Mouse (Mus musculus) lung, postnatal 14 days (tissue): ENCODE results near the gene H2-D1.
"Not testable (repeated sequence)": the region's sequence is repeated elsewhere in the genome, so short reads cannot be mapped to it uniquely, and the experiment has no call there.

Experiments used
- DNase-seq: peaks from one replicate; pipeline ENCODE4 v3.0.0; 2021

Gene H2-D1

DNA sequence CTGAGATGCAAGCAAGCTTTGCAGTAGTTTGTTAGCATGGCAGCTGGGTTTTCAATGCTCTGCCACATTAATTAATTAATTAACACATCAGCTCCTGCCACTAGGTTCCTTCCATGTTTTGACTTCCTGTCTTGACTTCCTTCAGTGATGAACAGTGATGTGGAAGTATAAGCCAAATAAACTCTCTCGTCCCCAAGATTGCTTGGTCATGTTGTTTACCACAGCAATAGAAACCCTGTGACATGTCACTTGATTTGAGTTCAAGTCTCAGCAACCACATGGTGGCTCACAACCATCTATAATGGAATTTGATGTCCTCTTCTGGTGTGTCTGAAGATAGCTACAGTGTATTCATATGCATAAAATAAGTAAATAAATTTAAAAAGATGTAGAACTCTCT, 5.2 kb upstream of the H2-D1 start:
- no peak for DNase-seq

DNA sequence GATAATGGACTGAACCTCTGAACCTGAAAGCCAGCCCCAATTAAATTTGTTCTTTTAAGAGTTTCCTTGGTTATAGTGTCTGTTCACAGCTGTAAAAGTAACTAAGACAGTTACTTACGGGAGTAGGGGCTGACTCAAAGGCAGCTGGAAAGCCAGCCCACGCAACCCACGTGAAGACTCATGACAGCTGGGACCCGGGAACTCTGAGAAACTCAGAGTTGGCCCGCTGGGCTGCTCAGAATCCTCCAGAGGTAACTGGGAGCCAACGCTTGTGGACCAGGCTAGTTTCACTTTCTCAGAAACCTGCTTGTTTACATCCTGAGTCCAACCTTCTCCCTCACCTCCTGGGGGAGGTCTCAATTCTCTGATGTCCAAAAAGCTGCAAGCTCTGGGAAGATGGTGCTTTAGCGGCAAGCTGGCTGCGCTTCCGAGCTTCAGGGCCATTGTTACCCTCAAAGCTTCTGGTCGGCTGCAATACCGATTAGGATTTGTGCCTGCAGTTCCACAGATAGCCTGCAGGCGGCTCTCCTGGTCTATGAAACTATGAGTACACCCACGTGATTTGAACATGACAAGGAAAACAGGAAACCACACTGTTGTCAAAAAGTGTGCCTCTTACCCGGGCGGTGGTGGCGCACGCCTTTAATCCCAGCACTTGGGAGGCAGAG, 4.6 kb upstream of the H2-D1 start:
- DNase-seq = peak; percentile 97

DNA sequence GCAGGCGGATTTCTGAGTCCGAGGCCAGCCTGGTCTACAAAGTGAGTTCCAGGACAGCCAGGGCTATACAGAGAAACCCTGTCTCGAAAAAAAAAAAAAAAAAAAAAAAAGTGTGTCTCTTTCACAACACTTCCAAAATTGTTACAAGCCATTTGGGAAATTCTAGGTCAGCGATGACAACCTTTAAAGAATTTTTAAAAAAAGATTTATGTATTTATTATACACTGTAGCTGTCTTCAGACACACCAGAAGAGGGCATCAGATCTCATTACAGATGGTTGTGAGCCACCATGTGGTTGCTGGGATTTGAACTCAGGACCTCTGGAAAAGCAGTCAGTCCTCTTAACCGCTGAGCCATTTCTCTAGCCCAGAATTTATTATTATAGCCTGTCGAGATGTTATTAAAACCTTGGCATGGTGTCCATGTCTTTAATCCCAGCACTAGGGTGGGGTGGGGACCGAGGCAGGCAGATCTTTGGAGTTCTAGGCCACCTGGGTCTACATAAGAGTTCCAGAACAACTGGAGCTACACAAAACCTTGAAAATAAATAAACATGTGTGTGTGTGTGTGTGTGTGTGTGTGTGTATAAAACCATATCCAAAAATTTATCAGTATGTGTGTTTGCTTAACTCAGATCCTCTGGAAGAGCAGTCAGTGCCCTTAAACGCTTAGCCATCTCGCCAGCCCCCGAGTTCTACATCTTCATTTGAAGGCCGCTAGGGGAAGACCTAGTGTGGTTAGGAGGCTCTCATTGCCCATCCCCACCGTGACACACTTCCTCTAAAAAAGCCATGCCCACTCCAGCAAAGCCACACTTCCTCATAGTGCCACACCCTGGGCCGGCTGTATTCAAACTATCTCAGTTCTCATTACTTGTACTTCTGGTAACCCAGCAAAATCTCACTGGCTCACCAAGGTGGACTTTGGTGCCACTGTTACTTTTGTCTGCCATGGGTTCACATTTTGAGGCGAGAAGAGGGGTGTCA, 3.7 kb upstream of the H2-D1 start:
- peak; percentile 68 for DNase-seq

DNA sequence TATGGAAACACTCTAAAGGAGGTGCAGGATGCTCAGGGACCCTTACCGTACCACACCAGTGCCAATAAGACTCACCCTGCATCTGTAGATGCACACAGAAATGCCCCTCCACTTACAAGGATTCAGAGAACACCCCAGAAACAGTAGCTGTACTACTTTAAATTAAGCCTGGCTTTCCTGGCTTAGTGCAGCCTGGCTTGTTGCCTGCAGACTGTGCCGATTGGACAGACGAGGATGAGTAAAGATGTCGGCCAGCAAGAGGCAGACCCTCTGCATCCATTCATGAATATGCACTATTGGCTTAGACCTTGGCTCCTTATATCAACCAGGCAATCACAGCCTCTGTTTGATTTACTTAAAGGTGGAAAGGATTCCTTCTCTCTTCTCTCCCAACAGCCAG, 2.9 kb upstream of the H2-D1 start:
- no peak for DNase-seq

DNA sequence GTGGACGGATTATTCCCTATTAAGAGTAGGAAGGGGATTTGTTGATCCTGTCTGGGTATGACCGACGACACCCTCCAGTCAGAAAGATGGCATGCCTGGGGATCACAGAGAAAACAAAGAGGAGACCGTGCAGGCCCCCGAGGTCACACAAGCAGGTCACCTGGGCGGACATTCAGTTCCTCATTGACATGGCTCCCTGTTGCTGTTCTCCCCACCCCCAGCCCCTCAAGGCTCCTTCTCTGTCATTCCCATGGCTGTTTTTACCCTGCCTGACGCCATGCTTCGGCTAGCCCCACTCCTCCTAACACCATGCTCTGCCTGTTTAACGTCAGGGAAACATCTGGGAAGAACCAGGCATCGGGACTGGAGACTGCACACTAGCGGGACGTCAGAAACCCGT, 879 bp upstream of the H2-D1 start:
- DNase-seq = no peak

DNA sequence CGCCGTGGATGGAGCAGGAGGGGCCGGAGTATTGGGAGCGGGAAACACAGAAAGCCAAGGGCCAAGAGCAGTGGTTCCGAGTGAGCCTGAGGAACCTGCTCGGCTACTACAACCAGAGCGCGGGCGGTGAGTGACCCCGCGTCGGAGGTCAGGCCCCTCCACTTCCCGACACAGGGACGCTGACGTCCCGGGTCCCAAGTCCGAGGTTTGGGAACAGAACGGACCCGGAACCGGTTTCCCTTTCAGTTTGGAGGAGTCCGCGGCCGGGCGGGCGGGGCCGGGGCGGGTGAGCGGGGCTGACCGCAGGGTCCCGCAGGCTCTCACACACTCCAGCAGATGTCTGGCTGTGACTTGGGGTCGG, 973 bp downstream of the H2-D1 start:
- no peak for DNase-seq

DNA sequence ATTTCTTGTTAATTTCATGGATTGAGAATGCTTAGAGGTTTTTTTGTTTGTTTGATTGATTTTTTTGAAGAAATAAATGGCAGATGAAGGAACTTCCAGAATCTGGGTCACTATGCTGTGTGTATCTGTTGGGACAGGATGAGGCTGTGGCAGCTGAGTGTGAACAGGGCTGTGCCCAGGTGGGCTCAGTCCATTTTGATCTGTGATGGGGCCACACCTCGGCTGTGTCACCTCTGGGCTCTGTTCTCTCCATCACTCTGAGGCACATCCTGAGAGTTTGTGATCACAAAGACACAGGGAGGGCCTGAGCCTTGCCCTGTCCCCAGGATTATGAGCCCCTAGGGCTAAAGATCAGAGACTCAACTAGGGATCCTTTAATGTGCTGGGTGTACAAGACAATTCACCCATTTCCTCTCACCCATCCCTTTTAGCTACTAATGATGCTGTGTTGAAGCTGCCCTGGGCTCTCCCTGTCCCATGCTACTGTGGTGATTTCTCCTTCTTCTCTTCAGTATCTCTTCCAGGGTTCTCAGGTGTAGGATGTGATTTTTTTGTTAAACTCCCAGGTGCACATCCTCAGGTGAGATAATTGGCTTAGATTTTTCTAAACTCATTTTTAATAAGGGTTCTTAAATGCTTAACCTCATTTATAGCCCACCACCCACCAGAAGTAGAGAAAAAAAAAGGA, 5.0 kb downstream of the H2-D1 start:
- DNase-seq = no peak

DNA sequence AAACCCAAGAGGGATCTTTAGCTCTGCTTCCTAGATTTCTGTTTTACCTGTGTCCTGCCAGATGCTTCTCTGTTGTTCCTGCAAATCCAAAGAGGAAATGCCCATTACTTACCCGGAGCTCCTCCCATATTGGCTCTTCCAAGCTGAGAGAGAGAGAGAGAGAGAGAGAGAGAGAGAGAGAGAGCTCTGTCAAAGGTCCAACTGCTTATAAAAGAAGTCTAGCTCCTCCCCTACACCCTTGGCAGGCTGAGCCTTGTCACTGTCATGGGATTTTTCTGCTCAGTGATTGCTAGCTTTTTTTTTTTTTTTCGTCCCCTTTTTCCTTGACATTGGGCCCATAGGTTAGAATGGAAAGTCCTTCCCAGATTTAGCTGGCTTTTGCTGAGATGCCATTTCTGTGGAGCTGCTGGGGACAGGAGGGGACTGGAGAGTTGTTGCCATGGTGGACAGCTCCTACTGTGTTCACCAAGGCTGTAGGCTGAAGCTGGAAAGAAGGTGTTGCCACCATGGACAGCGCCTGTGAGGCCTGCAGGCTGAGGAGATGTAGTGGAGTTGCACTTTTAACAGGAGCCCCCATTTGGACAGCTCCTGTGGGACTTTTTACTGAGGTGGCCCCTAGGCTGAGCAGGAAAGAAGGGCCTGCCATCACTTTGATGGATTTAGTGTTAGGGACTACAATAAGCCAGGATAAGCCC, 7.3 kb downstream of the H2-D1 start:
- DNase-seq = peak; percentile 58

DNA sequence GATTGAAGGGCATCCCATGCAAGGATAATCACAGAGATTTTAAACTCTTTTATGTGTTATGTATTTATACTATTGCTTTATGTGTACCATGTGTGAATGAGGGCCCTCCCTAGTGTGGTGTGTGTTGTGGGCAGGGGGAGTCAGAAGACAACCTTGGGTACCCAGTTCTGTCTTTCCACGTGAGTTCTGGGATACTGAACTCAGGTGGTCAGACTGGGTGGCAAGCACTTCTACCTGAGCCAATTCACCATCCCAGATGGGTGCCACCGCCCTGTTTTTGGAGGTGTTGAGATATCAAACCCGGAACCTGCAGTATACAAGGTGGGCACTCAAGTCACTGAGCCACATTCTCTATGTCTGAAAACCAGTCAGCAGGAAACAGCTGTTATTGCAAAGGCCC, 9.7 kb downstream of the H2-D1 start:
- DNase-seq = no peak

DNA sequence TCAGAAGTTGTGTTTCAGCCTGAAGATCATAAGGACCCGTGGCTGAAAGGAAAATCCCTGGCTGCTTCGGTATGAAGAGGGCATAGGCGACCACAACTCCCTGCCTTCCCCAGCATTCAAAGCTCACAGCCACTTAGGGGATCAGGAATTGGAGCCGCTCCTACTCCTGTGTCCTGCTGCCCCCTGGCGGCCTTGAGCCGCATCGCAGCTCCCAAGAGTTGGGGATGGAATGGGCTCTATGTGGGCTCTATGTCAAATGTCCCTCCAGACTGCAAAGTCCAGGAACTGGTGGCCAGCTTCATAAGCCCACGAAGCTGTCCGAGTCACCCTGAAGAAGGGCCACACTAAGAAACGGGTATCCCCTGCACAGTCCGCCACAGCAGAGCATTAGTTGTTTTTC, 12.2 kb downstream of the H2-D1 start:
- peak; percentile 95 for DNase-seq

DNA sequence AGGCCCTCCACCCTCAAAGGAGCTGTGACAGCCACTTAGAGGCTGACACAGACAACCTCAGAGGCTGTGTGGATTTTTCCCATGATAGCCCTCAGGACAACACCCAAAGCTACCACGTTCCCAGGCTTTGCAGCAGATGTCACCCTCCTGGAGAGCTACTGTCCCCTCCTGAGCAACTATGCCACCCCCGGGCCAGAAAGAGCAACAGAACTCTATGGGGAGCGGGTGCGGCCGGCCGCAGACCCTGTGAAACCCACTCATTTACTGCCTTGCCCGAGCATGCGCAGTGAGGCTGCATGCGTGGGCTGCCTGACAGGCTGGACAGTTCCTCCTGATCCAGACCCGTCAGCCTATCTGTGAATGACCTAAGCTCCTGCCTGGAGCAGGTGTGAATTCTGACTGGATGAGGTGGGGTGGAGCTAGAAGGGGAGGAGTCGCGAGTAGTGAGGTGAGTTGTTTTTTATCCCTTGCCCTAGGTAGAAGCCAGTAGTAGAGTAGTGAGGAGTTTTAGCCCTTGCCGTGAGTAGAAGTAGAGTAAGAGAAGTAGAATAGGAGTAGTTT, 13.9 kb downstream of the H2-D1 start:
- no peak for DNase-seq

DNA sequence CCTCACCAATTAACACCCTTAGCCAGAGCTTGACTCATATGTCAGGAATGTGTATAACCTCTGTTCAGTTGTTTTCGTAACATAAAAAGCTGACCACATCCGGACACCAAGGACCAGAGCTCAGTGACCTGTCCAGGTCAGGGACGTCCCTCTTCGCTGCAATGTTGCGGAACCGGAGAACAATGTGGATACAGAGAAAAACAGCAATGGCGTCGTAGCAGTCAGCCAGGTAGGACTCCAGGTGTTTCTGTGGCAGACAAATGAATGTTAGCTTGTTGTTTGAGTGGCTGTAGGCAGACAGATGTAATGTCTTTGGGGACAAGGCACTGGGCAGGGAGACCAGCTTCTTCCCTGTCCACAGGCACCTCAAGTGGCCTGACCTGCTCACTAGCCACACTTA, 15.5 kb downstream of the H2-D1 start:
- no peak for DNase-seq

DNA sequence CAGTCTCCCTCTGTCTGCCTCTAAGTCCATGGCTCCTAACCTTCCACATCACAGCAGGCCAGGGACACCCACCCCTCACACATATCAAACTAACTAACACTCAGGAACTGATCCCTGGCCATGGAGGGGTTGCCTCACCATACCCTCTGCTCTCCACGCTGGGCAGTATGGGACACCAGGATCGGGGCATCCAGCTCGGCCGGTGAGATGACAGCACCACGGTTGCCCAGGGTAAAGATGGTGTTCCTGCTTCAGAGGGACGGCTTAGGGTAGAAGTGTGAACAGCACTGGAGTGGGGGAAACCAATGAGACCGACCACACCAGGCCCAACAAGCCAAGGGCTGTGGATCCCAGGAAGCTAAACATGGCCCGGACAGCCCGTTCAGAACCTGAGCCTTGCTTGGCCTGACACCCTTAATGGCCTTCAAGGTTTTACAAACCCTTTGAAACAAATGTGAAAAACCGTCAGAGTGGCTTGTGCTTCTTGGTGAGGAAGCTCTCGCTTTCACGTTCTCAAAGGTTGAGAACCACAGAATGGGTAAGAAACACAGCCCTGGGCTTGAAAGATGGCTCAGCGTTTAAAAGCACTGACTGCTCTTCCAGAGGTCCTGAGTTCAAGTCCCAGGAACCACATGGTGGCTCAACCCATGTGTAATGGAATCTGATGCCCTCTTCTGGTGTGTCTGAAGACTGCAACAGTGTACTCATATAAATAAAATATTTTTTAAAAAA, 16.6 kb downstream of the H2-D1 start:
- DNase-seq = no peak

DNA sequence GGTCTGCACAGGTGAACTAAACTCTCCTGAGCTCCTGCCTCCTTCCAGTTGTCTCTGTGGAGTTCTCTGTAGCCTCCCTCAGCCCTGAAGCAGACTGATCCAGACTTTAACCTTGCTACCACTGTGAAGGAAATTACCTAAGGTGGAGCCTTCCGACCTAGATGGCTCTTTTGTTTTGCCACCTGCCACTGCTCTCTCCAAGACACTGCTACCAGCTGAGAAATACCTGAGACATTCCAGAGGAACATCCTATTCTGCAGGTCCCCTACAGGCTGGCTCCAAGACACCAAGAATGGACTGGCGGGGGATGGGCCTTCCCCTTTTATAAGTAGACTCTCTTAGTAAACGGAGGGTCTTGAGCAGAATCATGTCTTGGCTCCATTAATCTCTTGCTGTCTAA, 17.7 kb downstream of the H2-D1 start:
- DNase-seq = no peak

DNA sequence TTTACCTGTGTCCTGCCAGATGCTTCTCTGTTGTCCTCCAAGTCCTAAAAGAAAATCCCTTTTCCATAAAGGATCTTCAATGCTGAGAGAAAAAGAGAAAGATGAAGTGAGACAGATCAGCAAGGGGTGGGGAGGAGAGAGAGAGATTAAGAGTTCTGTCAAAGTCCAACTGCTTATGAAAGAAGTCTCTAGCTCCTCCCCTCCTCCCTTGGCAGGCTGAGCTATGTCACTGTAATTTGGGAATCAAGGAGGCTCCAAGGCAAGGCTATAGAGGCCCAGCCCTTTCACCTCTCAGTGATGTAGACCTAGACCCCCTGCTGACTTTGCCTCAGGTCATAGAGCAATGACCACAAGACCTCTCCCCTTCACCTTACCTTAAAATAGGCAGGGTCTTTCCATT, 22.9 kb downstream of the H2-D1 start:
- DNase-seq = no peak

DNA sequence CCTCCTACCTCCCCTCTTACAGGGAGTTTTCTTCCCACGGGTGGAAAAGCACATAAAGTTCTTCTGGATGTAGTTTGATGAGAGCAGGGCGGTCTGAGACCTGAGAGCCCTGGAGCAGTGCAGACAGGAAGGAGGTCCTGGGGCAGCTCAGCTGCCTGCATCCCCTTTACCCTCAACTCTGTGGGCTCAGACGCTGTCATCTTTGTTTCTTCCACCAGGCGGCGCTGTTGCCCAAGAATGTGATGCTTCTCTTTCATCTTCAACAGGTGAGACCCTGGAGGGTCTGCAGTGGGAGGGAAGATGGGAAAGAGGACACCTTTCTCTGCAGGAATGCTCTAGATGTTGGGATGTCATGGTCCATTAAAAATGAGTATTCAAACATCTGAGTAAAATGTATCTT, 33.3 kb downstream of the H2-D1 start:
- DNase-seq = peak; percentile 74

DNA sequence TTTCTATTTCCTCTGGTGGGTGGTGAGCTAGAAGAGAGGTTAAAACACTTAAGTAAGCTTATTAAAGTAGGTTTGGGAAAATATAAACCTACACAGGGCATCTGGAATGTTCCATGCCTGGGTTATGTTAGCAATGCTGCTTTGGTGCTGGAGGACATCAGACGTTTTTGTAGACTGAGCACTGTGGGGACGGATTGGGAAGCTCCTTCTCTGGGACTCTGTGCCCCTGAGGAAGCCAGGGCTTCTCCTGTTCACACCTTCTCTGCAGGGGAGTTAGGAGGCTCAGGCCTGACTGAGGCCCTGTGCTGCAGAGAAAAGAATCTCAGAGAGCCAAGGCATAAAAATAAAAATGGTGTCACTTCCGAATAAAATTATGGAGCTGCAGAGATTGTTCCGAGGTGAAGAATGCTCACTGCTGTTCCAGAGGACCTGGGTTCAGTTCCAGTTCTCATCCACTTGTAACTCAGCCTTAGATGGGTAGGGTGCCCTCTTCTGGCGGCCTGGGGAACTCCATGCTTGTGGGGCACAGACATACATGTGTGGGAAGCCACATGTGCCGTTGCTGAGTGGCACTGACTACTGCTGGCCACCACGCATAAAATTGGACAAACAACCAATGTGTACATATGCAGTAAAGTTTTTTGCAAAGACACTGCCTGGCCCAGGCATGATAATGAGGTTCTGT, 37.9 kb downstream of the H2-D1 start:
- not testable (repeated sequence) for DNase-seq

DNA sequence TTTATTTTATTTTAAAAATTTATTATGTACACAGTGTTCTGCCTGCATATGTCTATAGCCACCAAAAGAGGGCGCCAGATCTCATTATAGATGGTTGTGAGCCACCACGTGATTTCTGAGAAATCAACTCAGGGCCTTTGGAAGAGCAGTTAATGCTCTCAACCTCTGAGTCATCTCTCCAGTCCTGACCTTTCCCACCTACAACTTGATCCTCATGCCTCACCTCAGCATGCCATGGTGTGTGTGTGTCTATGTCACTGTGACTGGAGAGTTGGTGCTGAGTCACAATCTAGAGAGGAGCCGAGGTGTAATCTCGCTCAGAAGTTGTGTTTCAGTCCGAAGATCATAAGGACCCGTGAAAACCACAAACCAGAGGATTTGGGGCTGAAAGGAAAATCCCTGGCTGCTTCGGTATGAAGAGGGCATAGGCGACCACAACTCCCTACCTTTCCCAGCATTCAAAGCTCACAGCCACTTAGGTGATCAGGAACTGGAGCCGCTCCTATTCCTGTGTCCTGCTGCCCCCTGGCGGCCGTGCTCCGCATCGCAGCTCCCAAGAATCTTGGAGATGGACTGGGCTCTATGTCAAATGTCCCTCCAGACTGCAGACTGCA, 39.2 kb downstream of the H2-D1 start:
- peak; percentile 98 for DNase-seq

DNA sequence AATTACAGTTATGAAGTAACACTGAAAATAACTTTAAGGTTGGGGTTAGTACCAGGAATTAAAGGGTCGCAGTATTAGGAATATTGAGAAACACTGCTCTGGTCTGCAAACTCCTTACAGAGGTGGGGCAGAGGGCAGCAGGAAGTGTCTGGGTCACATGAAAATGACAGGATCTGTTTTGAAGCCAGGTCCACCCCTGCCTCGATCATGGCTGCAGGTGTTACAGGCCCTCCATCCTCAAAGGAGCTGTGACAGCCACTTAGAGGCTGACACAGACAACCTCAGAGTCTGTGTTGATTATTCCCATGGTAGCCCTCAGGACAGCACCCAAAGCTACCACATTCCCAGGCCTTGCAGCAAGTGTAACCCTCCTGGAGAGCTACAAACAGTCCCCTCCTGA, 40.7 kb downstream of the H2-D1 start:
- no peak for DNase-seq

DNA sequence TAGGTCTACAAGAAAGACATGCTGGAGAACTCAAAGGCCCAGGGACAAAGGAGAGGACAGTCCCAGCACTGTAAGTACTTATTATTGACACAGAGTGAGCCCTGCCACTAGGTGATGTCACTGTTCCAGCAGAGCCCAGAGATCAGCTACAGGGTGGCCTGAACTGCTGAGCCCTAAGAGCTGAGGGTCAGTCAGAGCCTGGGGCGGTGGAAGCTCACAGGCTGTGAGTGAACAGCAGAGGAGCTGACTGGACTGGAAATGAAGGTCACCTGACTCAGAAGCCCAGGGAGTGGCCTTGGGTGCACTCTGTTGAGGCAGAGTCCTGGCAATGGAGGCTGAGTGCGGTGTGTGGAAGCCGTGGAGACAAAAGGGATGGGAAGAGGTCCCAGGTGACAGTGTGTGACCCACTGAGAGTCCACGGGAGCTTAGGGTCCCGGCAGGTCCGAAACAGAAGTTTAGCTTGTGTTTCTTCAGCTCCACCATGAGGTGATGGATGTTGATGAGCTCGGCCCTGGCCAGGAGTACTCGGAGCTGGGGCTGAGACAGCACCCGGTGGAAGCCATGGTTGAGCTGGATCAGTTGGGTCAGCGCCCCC, 41.3 kb downstream of the H2-D1 start:
- DNase-seq = no peak

DNA sequence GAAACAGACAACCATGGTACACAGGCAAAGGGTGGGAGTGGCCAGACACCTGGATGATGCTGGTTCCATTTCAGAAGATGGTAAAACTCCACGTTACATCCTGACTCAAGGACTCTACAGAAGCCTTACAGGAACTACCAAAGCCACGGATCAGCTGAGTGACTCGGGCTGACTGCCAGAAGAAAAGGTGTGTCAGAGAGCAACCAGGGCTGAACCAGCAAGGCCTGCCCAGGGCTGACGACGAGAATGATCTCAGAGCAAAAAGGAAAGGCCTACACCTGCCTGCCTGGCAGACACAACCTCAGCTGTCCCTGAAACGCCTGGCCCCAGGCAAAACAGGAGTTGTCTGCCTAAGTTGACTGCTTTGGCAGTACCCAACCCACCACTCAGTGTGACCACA, 41.9 kb downstream of the H2-D1 start:
- no peak for DNase-seq
